Mouse (Mus musculus): Measurements from ENCODE around the gene Rab3b. TPM values are rescaled to one million over a fixed set of nuclear protein-coding genes. Genes with fewer than 3 reads are reported as not detected.

Gene Rab3b
- total RNA-seq (2014; rRNA removed) (76.3 and 99.1 TPM in 2 replicates), polyA plus RNA-seq (2015; fragmentation: Nextera tagmentation; extraction: Ambion mirVana) (289 and 314 TPM in 2 replicates)

DNA sequence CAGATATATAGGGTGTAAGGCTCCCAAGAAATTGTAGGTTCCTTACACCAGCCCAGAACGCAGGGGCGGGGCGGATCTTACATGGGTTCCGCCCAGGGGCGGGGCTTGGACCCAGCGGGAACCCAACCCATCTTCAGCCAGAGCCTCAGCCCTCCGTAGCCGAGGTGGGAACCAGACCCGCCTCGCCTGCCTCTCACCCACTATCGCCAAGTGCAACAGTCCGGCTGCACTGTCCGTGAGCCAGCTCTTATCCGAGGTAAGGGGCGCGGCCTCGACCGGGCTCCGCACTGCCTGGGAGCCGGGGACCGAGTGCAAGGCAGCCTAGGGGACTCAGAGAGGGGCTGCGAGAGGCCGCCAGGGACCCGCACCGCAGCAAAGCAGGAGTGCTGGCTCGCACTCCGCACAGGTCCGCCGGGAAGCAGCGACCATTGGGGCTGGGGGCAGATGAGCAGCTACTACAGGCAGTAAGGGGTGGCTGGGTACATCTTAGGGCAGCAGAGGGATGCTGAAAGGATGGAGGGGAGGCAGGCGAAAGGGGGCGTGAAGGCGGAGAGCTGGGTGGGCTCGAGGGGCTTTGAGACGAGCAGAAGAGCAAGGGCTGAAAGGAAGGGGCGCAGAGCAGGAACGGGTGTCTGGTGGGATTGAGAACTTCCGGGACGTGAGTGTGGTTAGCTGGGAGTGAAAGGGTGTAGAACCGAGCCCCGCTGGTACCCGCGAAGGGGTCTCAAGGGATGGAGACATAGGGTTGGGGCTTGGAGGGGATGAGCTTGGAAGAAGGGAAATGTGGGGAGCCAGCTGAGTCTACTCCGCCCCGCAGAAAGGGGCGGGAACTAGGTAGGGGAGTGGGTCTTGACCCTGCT, at the start of gene Rab3b:
Gene Rab3b, plus strand, starts transcription at position 101 of the 860 bp plus-strand sequence.
- peak; percentile 86 for DNase-seq (ENCODE audit: low spot score)
- peak within 1 kb of the TSS; percentile 79 for H3K4me3 ChIP-seq (ENCODE audit: low read length)
- peak within 1 kb of the TSS; percentile 77 for H3K27ac ChIP-seq
- no peak; the same call in 1 of the 2 replicates for TF ChIP-seq CTCF (IDR thresholded peaks at IDR 0.05; ENCODE audit: low read depth)
- no peaks in the 10 kb centered on the region for H3K9me3 ChIP-seq (ENCODE audit: low read length)
- WGBS: 1% methylated on average over 46 of the region's 46 CpGs
- no peaks in the 10 kb centered on the region for H3K36me3 ChIP-seq (ENCODE audit: insufficient read depth, low read length)
- peak within 1 kb of the TSS; percentile 77 for H3K9ac ChIP-seq (replicated peaks; ENCODE audit: low read length)
- peaks cover 5% of the 10 kb centered on the region; the same call in 1 of the 2 replicates for H3K4me1 ChIP-seq (ENCODE audit: insufficient read depth, low read length)
- no peaks in the 10 kb centered on the region for H3K27me3 ChIP-seq (ENCODE audit: insufficient read depth, low read length)
- H3K4me2 ChIP-seq (ENCODE audit: low read depth, low read length): peak within 1 kb of the TSS; percentile 89
- peak; percentile 88 for ATAC-seq

DNA sequence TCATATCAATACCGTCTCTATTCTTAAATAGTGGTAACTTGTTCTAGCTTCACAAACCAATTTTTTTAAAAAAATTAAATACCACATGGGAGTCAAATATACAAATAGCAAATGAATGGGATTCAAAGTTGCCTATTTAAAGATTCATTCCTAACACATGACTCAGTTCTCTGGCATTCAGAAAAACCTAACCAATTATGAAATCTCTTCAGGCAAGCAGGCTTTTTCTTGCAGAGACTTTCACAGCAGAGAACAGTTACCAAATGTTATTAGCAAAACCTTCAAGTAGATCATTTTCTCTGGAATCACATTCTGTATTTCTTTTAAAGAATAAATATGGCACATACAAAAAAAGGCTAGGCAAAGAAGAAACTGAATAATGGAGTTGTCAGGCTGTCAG, 48.2 kb upstream of the Rab3b start:
- peak overlapping the region; percentile 72; the same call in 1 of the 2 replicates for H3K4me2 ChIP-seq (ENCODE audit: low read depth, low read length)
- no peak overlapping the region for H3K27ac ChIP-seq
- H3K4me3 ChIP-seq (ENCODE audit: low read length): no peak overlapping the region
- 79% methylated on average over 1 of the region's 1 CpGs for WGBS
- peaks cover 11% of the 10 kb centered on the region; the same call in 1 of the 2 replicates for H3K36me3 ChIP-seq (ENCODE audit: insufficient read depth, low read length)
- no peak for TF ChIP-seq CTCF (IDR thresholded peaks at IDR 0.05; ENCODE audit: low read depth)
- H3K9ac ChIP-seq (replicated peaks; ENCODE audit: low read length): no peak overlapping the region
- DNase-seq (ENCODE audit: low spot score): no peak
- ATAC-seq: no peak
- no peaks in the 10 kb centered on the region for H3K4me1 ChIP-seq (ENCODE audit: insufficient read depth, low read length)
- H3K9me3 ChIP-seq (ENCODE audit: low read length): no peaks in the 10 kb centered on the region
- H3K27me3 ChIP-seq (ENCODE audit: insufficient read depth, low read length): no peaks in the 10 kb centered on the region

DNA sequence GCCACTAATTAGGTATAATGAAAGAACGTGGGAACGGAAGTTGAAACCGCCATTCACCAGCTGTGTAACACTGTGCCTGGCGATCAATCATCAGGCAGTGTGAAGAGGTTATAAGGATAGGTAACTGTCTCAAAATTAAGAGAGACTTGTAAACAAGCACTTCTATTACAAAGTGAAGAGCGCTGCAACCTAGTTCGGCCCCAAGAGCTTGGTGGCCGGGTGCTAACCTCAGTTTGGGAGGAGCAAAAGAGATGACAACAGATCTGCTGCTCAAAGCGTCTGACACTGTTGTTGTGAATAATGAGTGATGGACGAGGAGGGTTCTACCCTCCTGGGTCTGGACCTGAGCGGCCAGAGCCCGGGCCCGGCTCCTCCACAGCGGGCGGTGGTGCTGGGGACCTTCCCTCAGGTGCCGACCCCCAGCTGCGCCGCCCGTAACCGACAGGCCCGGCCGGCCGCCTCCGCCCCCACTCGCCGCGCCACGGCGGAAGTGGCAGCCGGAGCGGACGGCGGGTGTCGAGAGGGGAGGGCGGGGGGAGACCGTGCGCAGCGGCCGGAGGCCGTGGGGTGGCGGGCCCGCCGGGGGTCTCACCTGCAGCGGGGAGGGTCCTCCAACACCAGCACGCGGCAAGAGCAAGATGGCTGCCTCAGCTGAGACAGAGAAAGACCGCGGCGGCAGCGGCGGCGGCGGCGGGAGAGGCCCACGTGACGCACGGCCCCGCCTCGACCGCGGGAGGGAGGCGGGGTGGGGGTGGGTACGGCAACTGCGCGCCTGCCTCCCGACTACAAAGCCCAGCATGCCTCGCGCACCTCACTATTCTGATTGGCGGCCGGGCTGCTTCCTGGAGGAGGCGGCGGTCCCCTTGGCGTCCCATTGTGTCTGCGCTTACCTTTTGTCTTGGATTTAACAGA, 45.7 kb upstream of the Rab3b start, which contains the start of gene Btf3l4:
Gene Btf3l4, minus strand, starts transcription at position 699 of the 912 bp plus-strand sequence.
- H3K9me3 ChIP-seq (ENCODE audit: low read length): no peaks in the 10 kb centered on the region
- no peaks in the 10 kb centered on the region for H3K4me1 ChIP-seq (ENCODE audit: insufficient read depth, low read length)
- H3K9ac ChIP-seq (replicated peaks; ENCODE audit: low read length): peak within 1 kb of the TSS; percentile 99
- DNase-seq (ENCODE audit: low spot score) (peak; percentile 98), ATAC-seq (peak; percentile 96)
- H3K27ac ChIP-seq: peak within 1 kb of the TSS; percentile 99
- under 1% methylated on average over 63 of the region's 73 CpGs for WGBS
- H3K4me2 ChIP-seq (ENCODE audit: low read depth, low read length): peak within 1 kb of the TSS; percentile 72
- H3K4me3 ChIP-seq (ENCODE audit: low read length): peak within 1 kb of the TSS; percentile 98
- no peaks in the 10 kb centered on the region for H3K27me3 ChIP-seq (ENCODE audit: insufficient read depth, low read length)
- TF ChIP-seq CTCF (IDR thresholded peaks at IDR 0.05; ENCODE audit: low read depth): no peak
- H3K36me3 ChIP-seq (ENCODE audit: insufficient read depth, low read length): peaks cover 5% of the 10 kb centered on the region; the same call in 1 of the 2 replicates

DNA sequence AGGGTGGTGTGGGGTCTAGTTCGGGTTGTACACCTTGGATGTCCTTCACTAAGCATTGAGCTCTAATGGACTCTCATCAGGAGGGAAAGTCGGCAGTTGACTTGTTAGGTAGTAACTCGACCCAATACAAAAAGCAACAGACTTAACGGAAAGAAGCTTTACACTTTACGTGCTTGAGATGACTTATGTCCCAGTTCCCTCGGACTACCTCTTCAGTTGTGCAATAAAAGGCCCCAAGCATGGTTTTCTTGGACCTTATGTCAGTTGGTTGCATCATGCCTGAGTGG, 45.1 kb upstream of the Rab3b start:
- Histone ChIP-seq H3K27me3 (ENCODE audit: insufficient read depth, low read length) (no peaks in the 10 kb centered on the region), H3K4me3 (ENCODE audit: low read length) (peak overlapping the region; percentile 98), H3K4me1 (ENCODE audit: insufficient read depth, low read length) (no peaks in the 10 kb centered on the region), H3K9ac (replicated peaks; ENCODE audit: low read length) (peak overlapping the region; percentile 99), H3K4me2 (ENCODE audit: low read depth, low read length) (peak overlapping the region; percentile 72), H3K27ac (peak overlapping the region; percentile 99), H3K36me3 (ENCODE audit: insufficient read depth, low read length) (peaks cover 3% of the 10 kb centered on the region; the same call in 1 of the 2 replicates), H3K9me3 (ENCODE audit: low read length) (no peaks in the 10 kb centered on the region)
- TF ChIP-seq CTCF (IDR thresholded peaks at IDR 0.05; ENCODE audit: low read depth): no peak
- WGBS: under 1% methylated on average over 6 of the region's 6 CpGs
- no peak for ATAC-seq
- DNase-seq (ENCODE audit: low spot score): no peak

DNA sequence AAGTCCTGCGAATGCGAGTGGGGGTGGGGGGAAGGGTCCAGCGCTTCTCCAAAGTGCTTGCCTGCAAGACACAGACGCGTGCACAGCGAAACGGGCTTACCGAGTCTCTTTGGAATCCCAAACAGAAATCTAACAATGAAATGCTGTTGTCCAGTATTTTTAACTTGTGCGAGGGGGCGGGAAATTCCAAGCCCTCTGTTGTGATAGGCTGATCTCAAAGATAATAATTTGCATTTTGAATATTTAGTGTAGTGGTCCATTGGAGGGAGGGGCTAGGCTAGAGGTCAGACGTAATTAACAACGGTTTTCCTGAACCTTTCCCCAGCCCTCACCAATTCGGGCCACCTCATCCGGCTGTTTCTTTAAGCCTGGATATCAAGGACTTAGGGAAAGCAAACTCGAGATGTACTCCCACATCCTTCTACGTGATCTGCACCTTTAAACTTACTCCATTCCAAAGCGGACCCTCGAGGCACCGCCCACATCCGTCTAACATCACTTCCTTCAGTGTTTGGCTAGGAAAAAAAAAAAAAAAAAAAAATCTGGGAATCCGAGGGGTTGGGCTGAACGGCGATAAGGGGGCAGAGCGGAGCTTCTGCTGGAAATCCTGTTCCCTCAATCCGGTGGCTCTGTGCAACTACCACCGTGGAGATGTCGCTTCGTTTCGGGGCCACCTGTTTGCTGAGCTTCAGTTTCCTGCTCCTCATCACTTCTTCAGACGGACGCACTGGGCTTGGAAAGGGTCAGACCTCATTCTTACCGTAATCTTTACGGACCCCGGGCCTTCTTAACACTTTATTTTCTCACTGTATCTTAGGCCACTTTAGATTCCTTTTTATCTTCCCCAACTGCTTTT, 44.5 kb upstream of the Rab3b start, which contains the start of gene Txndc12:
Gene Txndc12, plus strand, starts transcription at position 487 of the 856 bp plus-strand sequence.
- TF ChIP-seq CTCF (IDR thresholded peaks at IDR 0.05; ENCODE audit: low read depth): peak; percentile 31
- Histone ChIP-seq H3K27ac (peak within 1 kb of the TSS; percentile 99), H3K9me3 (ENCODE audit: low read length) (no peaks in the 10 kb centered on the region), H3K4me2 (ENCODE audit: low read depth, low read length) (peak within 1 kb of the TSS; percentile 72), H3K9ac (replicated peaks; ENCODE audit: low read length) (peak within 1 kb of the TSS; percentile 99), H3K27me3 (ENCODE audit: insufficient read depth, low read length) (no peaks in the 10 kb centered on the region), H3K4me1 (ENCODE audit: insufficient read depth, low read length) (no peaks in the 10 kb centered on the region), H3K36me3 (ENCODE audit: insufficient read depth, low read length) (no peaks in the 10 kb centered on the region; the same call in 1 of the 2 replicates), H3K4me3 (ENCODE audit: low read length) (peak within 1 kb of the TSS; percentile 98)
- ATAC-seq: peak; percentile 83
- under 1% methylated on average over 34 of the region's 34 CpGs for WGBS
- DNase-seq (ENCODE audit: low spot score): peak; percentile 95

Data from hindbrain, postnatal 0 days (tissue).